Mouse (Mus musculus) effector memory CD4-positive, alpha-beta T cell, adult 5 months (primary cell): Measurements from ENCODE around the gene Creb3. TPM values are rescaled to one million over a fixed set of nuclear protein-coding genes. Genes with fewer than 3 reads are reported as not detected.

Source experiments
- polyA plus RNA-seq: library from polyadenylated mRNA; unstranded; fragments of 100-300 nt; shearing (Covaris generic); gene quantifications from one replicate; pipeline ENCODE4 v1.2.1, GENCODE M21; 2017

Creb3 gene
- polyA plus RNA-seq = 58.4 TPM

GRCm38 (mm10) chr4:43561997-43562768, at the start of gene Creb3, which contains the start of gene Tln1:
TSS of gene Creb3 (plus strand) at chr4:43562332.
TSS of gene Tln1 (minus strand) at chr4:43562691.

DNA sequence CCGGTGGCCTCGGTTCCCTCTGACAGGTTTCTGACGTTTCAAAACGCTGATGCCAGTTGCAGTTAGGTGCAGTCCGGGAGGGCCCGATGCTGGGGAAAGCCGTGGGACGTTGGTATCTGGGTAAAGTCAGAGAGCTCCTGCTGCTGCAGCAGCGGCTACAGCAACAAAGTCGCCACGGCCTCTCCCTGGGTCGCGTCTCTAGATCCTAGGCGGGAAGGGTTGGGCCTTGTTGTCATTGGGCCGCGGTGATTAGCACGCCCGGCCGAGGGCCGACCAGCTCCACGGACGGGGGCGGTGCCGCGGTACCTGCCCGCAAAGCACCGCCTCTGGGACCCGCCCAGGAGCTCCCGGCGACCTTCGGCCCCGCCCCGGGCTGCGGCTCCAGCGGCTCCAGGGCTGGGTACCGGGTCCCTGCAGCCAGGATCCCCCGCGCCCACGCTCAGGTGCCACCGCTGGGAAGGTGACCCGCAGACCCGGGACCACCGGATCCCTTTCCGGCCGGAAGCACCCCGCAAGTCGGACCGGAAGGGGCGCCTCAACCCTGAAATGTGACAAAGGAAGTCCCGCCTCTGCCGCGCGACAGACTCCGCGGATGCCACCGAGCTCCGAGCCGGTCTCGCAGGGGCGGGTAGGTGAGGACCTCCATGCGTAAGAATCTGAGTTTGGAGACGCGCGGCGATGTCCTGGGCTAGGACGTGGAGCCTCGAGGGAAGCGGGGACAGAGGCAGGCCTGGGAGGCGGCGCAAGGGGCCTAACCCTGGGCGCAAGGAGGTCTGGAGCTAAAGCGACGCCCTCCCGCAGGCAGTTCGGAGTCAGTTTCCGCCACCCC, 16.5 kb downstream of the Creb3 start, which contains the start of the genes Rgp1 and Gba2:
Gene Rgp1 (plus strand): TSS at position 340 of the 829 bp plus-strand sequence.
Gene Gba2 (minus strand): TSS at position 498 of the 829 bp plus-strand sequence.

DNA sequence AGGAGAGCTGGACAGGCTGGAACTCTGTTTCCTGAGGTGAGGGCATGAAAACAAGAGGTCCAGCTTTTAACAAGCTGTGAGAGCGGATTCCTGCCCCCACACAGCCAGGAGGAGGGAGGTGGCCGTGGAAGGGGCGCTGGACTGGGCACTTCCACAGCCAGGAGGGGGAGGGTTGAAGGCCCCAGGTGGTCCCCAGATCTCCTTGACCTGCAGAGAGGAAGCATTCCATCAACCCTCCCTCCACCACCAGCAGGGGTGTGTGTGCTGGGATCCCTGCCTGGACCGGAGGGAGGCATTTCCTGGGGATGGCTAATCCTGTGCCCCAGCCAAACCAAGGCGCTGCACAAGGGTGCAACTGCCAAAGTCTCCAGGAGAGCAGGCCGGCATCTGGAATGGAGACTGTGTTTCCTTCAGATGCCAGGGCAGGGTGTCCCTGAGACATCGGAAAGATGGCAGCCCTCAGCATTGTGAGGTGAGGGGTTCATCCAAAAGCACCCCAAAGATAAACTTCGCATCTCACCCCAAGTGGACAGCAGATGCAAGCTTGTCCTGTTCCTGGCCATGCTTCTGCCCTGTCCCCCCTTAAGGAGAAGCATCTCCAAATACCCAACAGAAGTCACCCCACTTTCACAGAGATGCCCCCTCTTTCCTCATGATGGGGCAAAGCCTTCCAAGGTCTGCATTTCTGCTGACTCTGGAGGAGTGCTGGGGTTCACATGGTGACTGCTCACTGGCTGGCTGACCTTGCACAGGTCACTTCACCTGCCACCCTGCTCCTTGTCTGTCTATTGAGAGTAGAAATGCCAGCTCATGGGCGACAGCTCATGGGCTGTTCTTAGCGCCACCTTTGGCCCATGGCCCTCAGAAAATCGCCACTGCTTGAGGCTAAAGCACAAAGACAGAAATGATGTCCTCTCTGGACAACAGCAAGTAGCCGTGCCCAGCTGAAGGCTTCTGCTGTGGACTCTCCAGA, 22.6 kb downstream of the Creb3 start, which contains the start of gene Msmp:
Gene Msmp (minus strand): TSS at position 51 of the 973 bp plus-strand sequence.

Other genes with a start within 250 kb of the Creb3 start
- not detected for gene Rusc2, start 180.4 kb upstream of the Creb3 start, polyA plus RNA-seq
- not detected for gene Fam166b, start 133.2 kb upstream of the Creb3 start, polyA plus RNA-seq
- gene Tesk1, start 120.4 kb upstream of the Creb3 start, polyA plus RNA-seq = 66.2 TPM
- gene Cd72, start 107.7 kb upstream of the Creb3 start, polyA plus RNA-seq = 15.3 TPM
- gene Sit1, start 78.6 kb upstream of the Creb3 start, polyA plus RNA-seq = 228 TPM
- 64.2 TPM for gene Ccdc107, start 69.4 kb upstream of the Creb3 start, polyA plus RNA-seq
- 4.8 TPM for gene Arhgef39, start 62.6 kb upstream of the Creb3 start, polyA plus RNA-seq
- gene Car9, start 55.4 kb upstream of the Creb3 start, polyA plus RNA-seq = 0.67 TPM
- not detected for gene Tpm2, start 38.6 kb upstream of the Creb3 start, polyA plus RNA-seq
- 223 TPM for gene Tln1, start 359 bp downstream of the Creb3 start, polyA plus RNA-seq
- 7.0 TPM for gene Rgp1, start 16.4 kb downstream of the Creb3 start, polyA plus RNA-seq
- 30.8 TPM for gene Gba2, start 16.5 kb downstream of the Creb3 start, polyA plus RNA-seq
- gene Msmp, start 22.2 kb downstream of the Creb3 start, polyA plus RNA-seq = 2.5 TPM
- gene Npr2, start 69.6 kb downstream of the Creb3 start, polyA plus RNA-seq = not detected
- not detected for gene Spag8, start 91.3 kb downstream of the Creb3 start, polyA plus RNA-seq
- 56.2 TPM for gene Hint2, start 94.1 kb downstream of the Creb3 start, polyA plus RNA-seq
- 1.3 TPM for gene Tmem8b, start 106.6 kb downstream of the Creb3 start, polyA plus RNA-seq
- 0.67 TPM for gene Fam221b, start 106.8 kb downstream of the Creb3 start, polyA plus RNA-seq
- not detected for gene Olfr70, start 138.5 kb downstream of the Creb3 start, polyA plus RNA-seq
- not detected for gene Olfr71, start 147.9 kb downstream of the Creb3 start, polyA plus RNA-seq
- not detected for gene Hrct1, start 164.9 kb downstream of the Creb3 start, polyA plus RNA-seq
- gene Spaar, start 167.7 kb downstream of the Creb3 start, polyA plus RNA-seq = 0.09 TPM
- not detected for gene Olfr159, start 208.7 kb downstream of the Creb3 start, polyA plus RNA-seq